Mouse (Mus musculus) CH12.LX (cell line): Measurements from ENCODE around the gene 2300002M23Rik.

Experiments used
- CTCF ChIP-seq, 2 experiments: IDR thresholded peaks in 1 of 2; conservative IDR thresholded peaks in 1 of 2; 2 replicates each; pipeline ENCODE4 v1.5.1; 2011 to 2012; ENCODE audit warnings: low read depth in 2 of 2, low read length in 2 of 2, improper control_type of control experiment in 1 of 2, inconsistent platforms in 1 of 2, mild to moderate bottlenecking in 1 of 2, moderate library complexity in 1 of 2
- EP300 ChIP-seq: IDR thresholded peaks from 2 replicates; pipeline ENCODE4 v1.6.1; 2011; ENCODE audit warnings: low read length, improper control_type of control experiment
- HCFC1 ChIP-seq: IDR thresholded peaks from 2 replicates; pipeline ENCODE4 v1.6.1; 2012; ENCODE audit warnings: low read depth, mild to moderate bottlenecking, inconsistent platforms, low read length, improper control_type of control experiment
- JUND ChIP-seq: conservative IDR thresholded peaks from 2 replicates; pipeline ENCODE4 v1.6.1; 2011; ENCODE audit warnings: low read depth, low read length, improper control_type of control experiment
- MAX ChIP-seq: IDR thresholded peaks from 2 replicates; pipeline ENCODE4 v1.6.1; 2011; ENCODE audit warnings: low read length, improper control_type of control experiment
- MAZ ChIP-seq: IDR thresholded peaks from 2 replicates; pipeline ENCODE4 v1.6.1; 2012; ENCODE audit warnings: low read depth, mild to moderate bottlenecking, inconsistent platforms, low read length, improper control_type of control experiment, moderate library complexity
- NELFE ChIP-seq: IDR thresholded peaks from 2 replicates; pipeline ENCODE4 v1.6.1; 2011; ENCODE audit warnings: low read depth, low read length, improper control_type of control experiment
- USF2 ChIP-seq: conservative IDR thresholded peaks from 2 replicates; pipeline ENCODE4 v1.6.1; 2011; ENCODE audit warnings: low read depth, low read length, improper control_type of control experiment

GRCm38 (mm10) chr17:35594456-35594855, 27.2 kb downstream of the 2300002M23Rik start:
- TF ChIP-seq MAX = no peak
- TF ChIP-seq JUND = no peak
- TF ChIP-seq MAZ = no peak
- no peak for TF ChIP-seq NELFE
- no peak for TF ChIP-seq HCFC1
- no peak for TF ChIP-seq CTCF (conservative IDR thresholded peaks at IDR 0.05 in 1 of 2, IDR thresholded peaks at IDR 0.05 in 1 of 2; ENCODE audit: low read depth in 2 of 2, low read length in 2 of 2)
- no peak for TF ChIP-seq EP300
- TF ChIP-seq USF2 = no peak
